Mouse (Mus musculus) small intestine, adult 2 months (tissue): ENCODE results near the gene Sphk1.

Source experiments
- CTCF ChIP-seq: fragments of 200-500 bp; IDR thresholded peaks from 2 replicates; pipeline ENCODE4 v1.5.1; 2012; ENCODE audit warnings: low read depth, mild to moderate bottlenecking, control low read depth, inconsistent platforms, low read length, moderate library complexity, mixed read lengths; ENCODE audit not compliant: insufficient replicate concordance, insufficient read length; ENCODE audit errors: extremely low read depth
- POLR2A ChIP-seq: fragments of 200-500 bp; IDR thresholded peaks from 2 replicates; pipeline ENCODE4 v1.6.1; 2012; ENCODE audit warnings: low read depth, mild to moderate bottlenecking, control low read depth, inconsistent platforms, low read length, moderate library complexity

- TF ChIP-seq CTCF (no peak), POLR2A (no peak)
Measured at GRCm38 (mm10) chr11:116491338-116491737, 39.4 kb upstream of the Sphk1 start.
